Mouse (Mus musculus) heart, adult 2 months (tissue): Measurements from ENCODE around the gene Mrpl48. TPM values are rescaled to one million over a fixed set of nuclear protein-coding genes. Genes with fewer than 3 reads are reported as not detected.
A peak's percentile ranks its signal among the peaks of the same experiment; 100 is the strongest.
"Not testable (repeated sequence)": the region's sequence is repeated elsewhere in the genome, so short reads cannot be mapped to it uniquely, and the experiment has no call there.

Experiments used
- DNase-seq, 2 experiments: peaks; one replicate each; pipeline ENCODE4 v3.0.0; 2021
- H3K27ac ChIP-seq: fragments of 200-600 bp; 2 replicates; pipeline ENCODE4 v1.8.1; 2022
- H3K27me3 ChIP-seq: fragments of 200-500 bp; 2 replicates; pipeline ENCODE4 v1.6.1; 2012; ENCODE audit warnings: mild to moderate bottlenecking, low read length, inconsistent platforms, mixed read lengths; ENCODE audit not compliant: control insufficient read depth, insufficient read depth
- H3K36me3 ChIP-seq: fragments of 200-500 bp; 2 replicates; pipeline ENCODE4 v1.6.1; 2012; ENCODE audit warnings: low read length, inconsistent platforms; ENCODE audit not compliant: control insufficient read depth, insufficient read depth
- H3K4me1 ChIP-seq: fragments of 200-500 bp; 2 replicates; pipeline ENCODE4 v1.6.1; 2011; ENCODE audit warnings: low read length; ENCODE audit not compliant: control insufficient read depth, insufficient read depth
- H3K4me3 ChIP-seq: fragments of 200-600 bp; 2 replicates; pipeline ENCODE4 v1.8.1; 2022
- H3K79me2 ChIP-seq: fragments of 200-500 bp; replicated peaks from 2 replicates; pipeline ENCODE4 v1.6.1; 2012; ENCODE audit warnings: mild to moderate bottlenecking, inconsistent platforms, low read length, moderate library complexity, mixed read lengths; ENCODE audit not compliant: control insufficient read depth, insufficient read depth
- H3K9ac ChIP-seq: fragments of 200-500 bp; 2 replicates; pipeline ENCODE4 v1.6.1; 2012; ENCODE audit warnings: low read depth, mild to moderate bottlenecking, control low read depth, inconsistent platforms, low read length, mixed read lengths
- CTCF ChIP-seq: fragments of 200-600 bp; IDR thresholded peaks from 2 replicates; pipeline ENCODE4 v1.8.1; 2022; ENCODE audit warnings: antibody characterized with exemption, mild to moderate bottlenecking, moderate library complexity
- EP300 ChIP-seq: fragments of 200-500 bp; IDR thresholded peaks from 2 replicates; pipeline ENCODE4 v1.6.1; 2011; ENCODE audit warnings: low read depth, low read length, control low read depth; ENCODE audit not compliant: insufficient read depth
- POLR2A ChIP-seq: fragments of 200-500 bp; IDR thresholded peaks from 2 replicates; pipeline ENCODE4 v1.6.1; 2011; ENCODE audit warnings: mild to moderate bottlenecking, low read depth, low read length, control low read depth; ENCODE audit not compliant: insufficient read depth
- WGBS: fragments of 180-500 bp; shearing (Covaris S2); methylation state at CpG from one replicate; pipeline ENCODE4 v1.1.7; 2018; 5-methylcytosine and 5-hydroxymethylcytosine counted together
- intact Hi-C: fragments of 180-260 bp; cut with DNase I; formaldehyde crosslinking; loops from one replicate; pipeline ENCODE4 v1.15.1; 2025
- polyA plus RNA-seq: library from polyadenylated mRNA; depleted of rRNA; stranded (reverse); fragments of >200 nt; gene quantifications from 2 replicates; pipeline ENCODE4 v1.2.3, GENCODE M21; 2012
- total RNA-seq, 2 experiments: library from RNA; stranded (reverse); gene quantifications; 2 replicates each; pipeline ENCODE4 v1.2.3; 2021

Mrpl48 gene
- total and polyA plus RNA-seq, 3 experiments: 24.1 to 69.9 (median 65.7) TPM

DNA sequence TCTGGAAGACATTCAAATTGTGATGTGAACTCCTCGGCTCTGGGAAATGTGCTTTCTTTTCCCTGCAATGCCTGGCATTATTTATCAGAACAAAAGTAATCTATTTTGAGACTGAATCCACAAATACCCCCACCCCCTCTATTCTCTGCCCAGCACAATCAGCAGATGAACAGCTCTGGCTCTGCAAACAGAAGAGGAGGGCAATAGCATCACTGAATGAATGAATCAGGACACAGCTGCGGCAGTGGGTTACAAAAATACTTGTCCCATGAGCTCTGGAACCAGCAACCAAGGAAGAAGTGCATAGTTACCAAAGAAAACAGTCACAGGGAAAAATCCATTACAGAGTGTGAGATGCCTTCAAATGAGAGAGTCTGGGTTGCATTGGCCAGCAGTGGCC, 29.3 kb downstream of the Mrpl48 start:
- H3K4me3 ChIP-seq: no peak overlapping the region
- WGBS: 37% methylated on average over 2 of the region's 2 CpGs

DNA sequence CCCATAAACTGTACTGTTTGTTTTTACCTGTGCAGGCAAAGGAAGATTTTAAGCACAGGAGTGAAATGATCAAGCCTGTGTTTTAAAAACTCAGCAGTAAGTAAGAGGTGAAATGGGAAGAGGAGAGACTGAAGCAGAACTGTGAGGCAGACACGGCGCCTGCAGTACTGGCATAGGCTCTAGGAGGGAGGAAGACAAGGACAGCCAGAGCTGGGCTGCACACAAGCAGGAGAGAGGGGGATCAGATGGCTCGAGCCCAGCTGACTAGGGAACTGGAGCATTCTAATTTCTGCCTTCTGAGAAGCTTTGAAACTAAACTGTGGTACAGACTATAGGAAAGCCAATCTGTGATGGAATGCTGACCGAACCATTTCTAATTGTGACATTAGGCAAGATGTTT, 35.4 kb downstream of the Mrpl48 start:
- no peak overlapping the region for H3K4me3 ChIP-seq
- DNase-seq: no peak
- H3K79me2 ChIP-seq: no peaks in the 10 kb centered on the region; the same call in 1 of the 2 replicates
- TF ChIP-seq EP300 (no peak), POLR2A (no peak), CTCF (no peak)
- H3K27ac ChIP-seq: no peak overlapping the region
- WGBS: 80% methylated on average over 4 of the region's 4 CpGs
- no peaks in the 10 kb centered on the region for H3K4me1 ChIP-seq
- H3K27me3 ChIP-seq: no peaks in the 10 kb centered on the region
- no peak overlapping the region for H3K9ac ChIP-seq
- intact Hi-C loops: no loop called here
- no peaks in the 10 kb centered on the region for H3K36me3 ChIP-seq

More for the DNA sequence above, 29.3 kb downstream of the Mrpl48 start:
- Histone ChIP-seq H3K9ac (no peak overlapping the region), H3K27ac (no peak overlapping the region), H3K4me1 (peaks cover 1% of the 10 kb centered on the region), H3K27me3 (no peaks in the 10 kb centered on the region), H3K79me2 (peaks cover 2% of the 10 kb centered on the region), H3K36me3 (peaks cover 2% of the 10 kb centered on the region)
- TF ChIP-seq CTCF: no peak
- TF ChIP-seq EP300: no peak
- TF ChIP-seq POLR2A: no peak
- no peak for DNase-seq
- intact Hi-C loops: no loop called here

DNA sequence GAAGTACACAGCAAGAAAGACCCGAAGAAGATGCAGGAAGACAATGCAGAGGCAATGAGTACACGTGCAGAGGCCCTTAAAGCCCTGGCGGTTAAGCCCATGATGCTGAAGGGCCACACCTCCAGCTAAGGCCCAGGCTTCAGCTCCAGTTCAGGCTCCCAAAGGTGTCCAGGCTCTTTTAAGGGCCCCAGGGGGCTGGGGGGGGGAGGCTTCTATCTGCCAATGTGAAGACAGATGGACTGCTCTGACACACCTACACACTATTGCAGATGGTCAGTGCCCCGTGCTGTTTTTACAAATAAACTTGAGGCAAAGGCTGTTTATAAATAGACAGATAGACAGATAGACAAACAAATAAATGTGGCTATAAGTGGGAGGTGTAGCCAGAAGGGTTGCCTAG, 36.0 kb downstream of the Mrpl48 start:
- no peak overlapping the region for H3K27ac ChIP-seq
- intact Hi-C loops: no loop called here
- H3K9ac ChIP-seq: no peak overlapping the region
- H3K36me3 ChIP-seq: no peaks in the 10 kb centered on the region
- no peak for DNase-seq
- TF ChIP-seq POLR2A: no peak
- no peak for TF ChIP-seq CTCF
- no peak for TF ChIP-seq EP300
- H3K27me3 ChIP-seq: no peaks in the 10 kb centered on the region
- H3K4me3 ChIP-seq: no peak overlapping the region
- no peaks in the 10 kb centered on the region for H3K4me1 ChIP-seq
- no peaks in the 10 kb centered on the region for H3K79me2 ChIP-seq
- 78% methylated on average over 4 of the region's 4 CpGs for WGBS

DNA sequence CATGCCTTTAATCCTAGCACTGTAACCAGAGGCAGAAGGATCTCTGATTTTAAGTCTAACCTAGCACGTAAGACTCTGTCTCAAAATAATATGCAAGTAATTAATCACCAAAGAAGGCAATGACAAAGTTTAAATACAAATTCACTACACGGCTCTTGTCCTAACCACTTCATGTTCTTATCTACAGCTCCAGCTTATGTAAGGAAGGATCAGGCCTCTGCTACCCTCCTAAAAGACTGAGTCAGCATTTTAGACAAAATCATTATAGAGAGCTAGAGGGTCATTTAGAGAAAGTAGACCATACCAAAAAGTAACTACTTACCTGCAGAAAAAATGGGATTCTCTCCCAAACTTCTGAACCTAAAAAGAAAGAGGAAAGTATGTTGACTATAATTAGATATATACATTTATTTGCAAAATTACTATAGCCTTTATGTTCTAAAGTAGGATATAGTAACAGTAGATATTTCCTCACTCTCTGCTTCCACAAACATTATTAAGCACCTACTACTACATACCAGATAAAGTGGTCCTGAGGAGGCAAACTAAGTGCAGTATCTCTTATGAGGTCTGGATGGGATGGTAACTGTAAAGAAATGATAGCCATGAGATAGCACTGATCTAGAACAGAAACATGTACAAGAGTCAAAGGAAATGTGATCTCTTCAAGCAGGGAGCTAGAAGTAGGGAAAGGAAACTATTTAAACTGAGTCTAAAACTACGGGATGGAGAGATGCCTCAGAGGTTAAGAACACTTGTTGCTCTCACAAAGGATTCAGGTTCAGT, 37.0 kb downstream of the Mrpl48 start:
- Histone ChIP-seq H3K36me3 (no peaks in the 10 kb centered on the region), H3K4me3 (no peak overlapping the region), H3K4me1 (no peaks in the 10 kb centered on the region), H3K79me2 (no peaks in the 10 kb centered on the region), H3K27me3 (no peaks in the 10 kb centered on the region), H3K27ac (no peak overlapping the region), H3K9ac (no peak overlapping the region)
- TF ChIP-seq CTCF (no peak), EP300 (no peak), POLR2A (no peak)
- no peak for DNase-seq
- 82% methylated on average over 3 of the region's 3 CpGs for WGBS
- intact Hi-C loops: no loop called here

DNA sequence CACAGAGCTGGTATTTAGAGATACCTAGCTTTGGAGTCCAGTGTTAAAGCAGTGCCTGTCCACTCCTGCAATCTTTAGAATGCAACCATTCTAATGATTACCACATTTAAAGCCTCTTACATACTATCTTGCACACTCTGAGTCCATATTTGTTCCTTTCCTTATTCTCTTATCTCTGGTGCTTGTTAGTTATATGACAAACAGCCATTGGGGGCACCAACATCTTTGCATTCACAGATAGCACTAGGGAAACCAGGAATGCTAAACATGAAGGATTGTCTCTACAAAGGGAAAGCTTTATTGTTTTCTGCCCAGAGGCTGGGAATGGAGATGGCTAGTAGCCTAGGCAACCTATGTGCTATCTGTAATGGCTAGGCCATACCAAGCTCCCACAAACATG, 38.2 kb downstream of the Mrpl48 start:
- no peaks in the 10 kb centered on the region for H3K36me3 ChIP-seq
- H3K4me1 ChIP-seq: no peaks in the 10 kb centered on the region
- no peak for TF ChIP-seq CTCF
- TF ChIP-seq EP300: no peak
- no peak for TF ChIP-seq POLR2A
- no peak for DNase-seq
- no peak overlapping the region for H3K4me3 ChIP-seq
- intact Hi-C loops: no loop called here
- no peak overlapping the region for H3K27ac ChIP-seq
- no peak overlapping the region for H3K9ac ChIP-seq
- H3K79me2 ChIP-seq: no peaks in the 10 kb centered on the region
- H3K27me3 ChIP-seq: no peaks in the 10 kb centered on the region

DNA sequence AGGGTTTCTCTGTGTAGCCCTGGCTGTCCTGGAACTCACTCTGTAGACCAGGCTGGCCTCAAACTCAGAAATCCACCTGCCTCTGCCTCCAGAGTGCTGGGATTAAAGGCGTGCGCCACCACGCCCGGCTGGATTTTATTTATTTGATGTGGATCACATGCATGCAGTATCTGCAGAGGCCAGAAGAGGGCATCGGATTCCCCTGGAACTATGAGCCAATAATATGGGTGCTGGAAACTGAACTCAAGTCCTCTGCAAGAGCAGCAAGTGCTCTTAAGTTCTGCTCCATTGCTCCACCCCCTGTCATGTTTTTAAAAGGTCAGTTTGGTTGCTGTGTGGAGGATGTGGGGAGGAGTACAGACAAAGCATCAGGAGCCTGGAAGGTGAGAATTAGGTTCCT, 40.9 kb downstream of the Mrpl48 start:
- DNase-seq, intact Hi-C loops, H3K27me3 ChIP-seq, H3K79me2 ChIP-seq, H3K4me1 ChIP-seq, H3K4me3 ChIP-seq, H3K27ac ChIP-seq, H3K36me3 ChIP-seq, H3K9ac ChIP-seq: not testable (repeated sequence)
- peak; percentile 19 for TF ChIP-seq CTCF
- 81% methylated on average over 5 of the region's 5 CpGs for WGBS
